Mouse (Mus musculus): ENCODE measurements around the gene Ms4a3.

Ms4a3 gene

GRCm38 (mm10) chr19:11640732-11641131, at the start of gene Ms4a3:
Gene Ms4a3, minus strand, starts transcription at chr19:11640851.
- no peak for DNase-seq

GRCm38 (mm10) chr19:11661562-11661961, 20.9 kb upstream of the Ms4a3 start:
- DNase-seq = no peak

GRCm38 (mm10) chr19:11660459-11660858, 19.8 kb upstream of the Ms4a3 start, which contains the start of gene Oosp2:
Gene Oosp2, minus strand, starts transcription at chr19:11660559.
- DNase-seq = no peak

- no peak for DNase-seq
These were observed 18.5 kb upstream of the Ms4a3 start for GRCm38 (mm10) chr19:11659142-11659541.

GRCm38 (mm10) chr19:11649564-11649963, 8.9 kb upstream of the Ms4a3 start:
- no peak for DNase-seq

- no peak for DNase-seq
These were observed 5.5 kb upstream of the Ms4a3 start for GRCm38 (mm10) chr19:11646166-11646565.

- DNase-seq = no peak
These were observed 1.6 kb downstream of the Ms4a3 start for GRCm38 (mm10) chr19:11639038-11639437.

GRCm38 (mm10) chr19:11635572-11635971, 5.1 kb downstream of the Ms4a3 start:
- DNase-seq = no peak

- no peak for DNase-seq
These were observed 6.3 kb downstream of the Ms4a3 start for GRCm38 (mm10) chr19:11634330-11634729.

GRCm38 (mm10) chr19:11633732-11634131, 6.9 kb downstream of the Ms4a3 start:
- no peak for DNase-seq

- DNase-seq = no peak
These were observed 15.4 kb downstream of the Ms4a3 start for GRCm38 (mm10) chr19:11625231-11625630.

GRCm38 (mm10) chr19:11624800-11625199, 15.9 kb downstream of the Ms4a3 start:
- no peak for DNase-seq

GRCm38 (mm10) chr19:11623551-11623950, 17.1 kb downstream of the Ms4a3 start, which contains the start of gene Ms4a2:
Gene Ms4a2, minus strand, starts transcription at chr19:11623719.
- DNase-seq = no peak

- DNase-seq = no peak
These were observed 22.7 kb downstream of the Ms4a3 start for GRCm38 (mm10) chr19:11617983-11618382.

- no peak for DNase-seq
These were observed 25.8 kb downstream of the Ms4a3 start for GRCm38 (mm10) chr19:11614805-11615204.

- DNase-seq = no peak
These were observed 26.7 kb downstream of the Ms4a3 start for GRCm38 (mm10) chr19:11613776-11614443.

GRCm38 (mm10) chr19:11613084-11613483, 27.6 kb downstream of the Ms4a3 start:
- DNase-seq = no peak

- no peak for DNase-seq
These were observed 28.4 kb downstream of the Ms4a3 start for GRCm38 (mm10) chr19:11612293-11612692.

GRCm38 (mm10) chr19:11611541-11611945, 29.1 kb downstream of the Ms4a3 start:
- peak in 1 of 2 experiments; percentile 5 for DNase-seq

- peak in 1 of 2 experiments; percentile 15 for DNase-seq
These were observed 32.5 kb downstream of the Ms4a3 start for GRCm38 (mm10) chr19:11608172-11608571.

GRCm38 (mm10) chr19:11604603-11605002, 36.0 kb downstream of the Ms4a3 start, which contains the start of gene Ms4a6d:
Gene Ms4a6d, minus strand, starts transcription at chr19:11604849.
- DNase-seq = no peak

GRCm38 (mm10) chr19:11602026-11602425, 38.6 kb downstream of the Ms4a3 start:
- peak; percentile 12 to 35 for DNase-seq

GRCm38 (mm10) chr19:11601349-11601748, 39.3 kb downstream of the Ms4a3 start:
- DNase-seq = no peak

- no peak for DNase-seq
These were observed 50.7 kb downstream of the Ms4a3 start for GRCm38 (mm10) chr19:11589891-11590449.
